Mouse (Mus musculus): ENCODE measurements at regions not wholly inside any gene's neighbourhood (a gene's known extent, or its start where the extent isn't known, plus 50 kb on each side); places are given as distances from the start of the nearest gene placed in this dataset.
A peak's percentile ranks its signal among the peaks of the same experiment; 100 is the strongest.

DNA sequence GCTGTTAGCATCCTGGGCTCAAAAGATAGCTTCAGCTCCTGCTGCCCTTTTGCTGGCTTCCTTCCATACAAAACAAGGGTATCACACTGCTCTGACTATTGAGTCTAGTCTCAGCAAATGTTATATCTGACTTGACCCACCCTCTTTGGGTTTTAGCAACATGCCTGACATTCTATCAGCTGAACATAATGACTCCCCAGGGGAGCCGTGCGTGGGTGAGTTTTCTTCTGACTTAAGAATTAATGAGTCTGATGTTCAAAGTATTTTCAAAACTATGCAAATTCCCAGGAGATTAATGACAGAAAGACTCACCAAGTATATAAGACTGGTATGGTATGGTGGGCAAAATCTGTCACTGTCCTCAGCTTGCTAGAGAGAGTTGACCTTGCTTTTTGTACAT lies 159.0 kb downstream of the Pmp22 start:
- no peak for DNase-seq

DNA sequence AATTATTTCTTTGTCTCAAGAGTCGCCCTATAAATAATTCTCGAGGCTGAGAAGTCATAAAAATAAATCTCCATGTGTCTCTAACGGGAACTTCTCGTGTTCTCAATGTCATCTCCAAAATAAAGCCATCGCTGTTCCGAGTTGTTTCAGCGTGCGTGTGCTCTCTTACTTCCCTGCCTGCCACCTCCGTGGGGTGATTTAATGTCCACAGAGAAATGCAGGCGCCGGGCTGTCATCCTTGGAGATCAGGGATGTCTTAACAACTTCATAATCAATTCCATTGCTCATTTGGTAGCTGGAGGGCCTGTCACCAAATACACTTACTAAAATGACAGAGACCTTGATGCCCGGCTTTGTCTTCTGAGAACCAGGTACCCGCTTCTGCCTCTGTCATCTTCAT lies 161.8 kb downstream of the Pmp22 start:
- no peak for DNase-seq

GRCm38 (mm10) chr11:63293485-63293884 lies 164.7 kb downstream of the Pmp22 start:
- DNase-seq, result no peak

DNA sequence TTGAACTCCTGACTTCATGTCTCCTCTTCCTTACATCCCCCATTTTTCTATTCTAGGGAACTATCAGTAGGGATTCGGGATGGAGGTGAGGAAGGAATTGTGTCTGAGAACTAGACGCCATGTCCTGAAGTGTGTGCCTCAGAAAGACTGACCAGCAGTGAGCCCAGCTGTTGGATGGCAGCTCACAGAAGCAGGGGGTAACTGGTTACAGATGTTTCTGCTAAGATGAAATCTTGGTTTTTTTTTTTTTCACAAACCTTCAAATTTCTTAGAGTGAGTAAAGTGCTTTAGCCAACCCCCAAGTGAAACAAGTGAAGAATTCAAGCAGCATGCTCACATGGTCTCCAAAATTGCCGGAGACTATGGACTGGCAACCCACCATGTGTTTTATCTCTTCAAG lies 165.7 kb downstream of the Pmp22 start:
- no peak for DNase-seq

- DNase-seq, result peak; percentile 25
Observed at GRCm38 (mm10) chr11:63296476-63296875, 167.7 kb downstream of the Pmp22 start.

- no peak for DNase-seq
Observed at GRCm38 (mm10) chr11:63299712-63300581, 171.2 kb downstream of the Pmp22 start.

DNA sequence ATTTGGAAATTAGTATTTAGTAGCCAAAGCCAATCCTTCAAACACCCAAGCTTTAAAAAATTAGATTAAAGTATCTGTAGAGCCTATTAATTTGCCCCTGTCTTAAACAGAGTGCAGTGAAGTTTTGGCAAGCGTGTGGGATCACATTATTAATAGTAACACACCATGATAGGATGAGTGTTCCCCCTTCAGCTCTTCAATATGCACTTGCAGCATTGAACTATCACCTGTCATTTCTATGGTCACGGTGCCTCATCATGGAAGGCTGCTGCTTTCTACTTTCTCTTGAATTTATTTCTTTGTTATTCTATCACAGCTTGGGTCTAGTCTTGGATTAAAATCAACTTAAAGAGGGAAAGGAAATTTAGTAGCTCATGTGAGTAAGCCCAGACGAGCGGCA lies 196.4 kb downstream of the Pmp22 start:
- DNase-seq, result no peak

DNA sequence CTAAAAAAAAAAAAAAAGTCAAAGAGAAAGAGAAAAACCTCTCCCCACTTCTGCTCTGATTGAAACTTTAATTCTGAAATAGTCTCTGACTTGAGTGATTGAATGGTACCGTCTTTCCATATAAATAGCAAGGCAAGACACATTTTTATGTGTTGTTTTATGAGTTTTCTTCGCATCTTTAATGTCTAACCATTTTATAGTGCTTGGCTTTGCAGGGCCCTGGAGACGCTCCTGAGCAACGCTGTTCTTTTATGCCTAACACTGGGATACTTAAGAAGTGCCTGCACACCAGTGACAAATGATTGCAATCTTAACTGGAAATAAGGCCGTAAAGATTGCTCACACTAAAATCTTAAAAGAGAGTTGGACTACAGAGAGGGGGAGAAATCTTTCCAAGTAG lies 198.1 kb downstream of the Pmp22 start:
- DNase-seq, result no peak

DNA sequence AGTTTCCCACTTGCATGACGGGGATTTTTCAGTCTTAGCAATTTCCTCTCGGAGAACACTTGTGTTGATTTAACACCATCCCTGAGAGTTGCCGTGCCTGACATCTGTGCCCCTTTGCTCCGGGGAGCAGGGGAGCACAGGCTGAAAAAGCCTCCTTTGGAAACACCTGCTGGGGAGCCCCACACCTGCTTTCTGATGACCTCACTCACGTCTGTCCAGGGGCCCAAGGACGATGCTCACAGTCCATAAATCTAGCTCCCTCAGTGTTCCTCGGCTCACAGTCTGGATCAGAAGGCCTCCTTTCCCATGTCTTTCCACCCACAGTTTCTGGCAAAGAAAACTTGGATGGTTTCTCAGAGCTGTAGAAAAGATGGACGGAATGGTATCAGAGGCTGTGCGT lies 208.7 kb downstream of the Pmp22 start:
- no peak for DNase-seq

- no peak for DNase-seq
Observed at GRCm38 (mm10) chr11:63338277-63338676, 209.5 kb downstream of the Pmp22 start.

- no peak for DNase-seq
Observed at GRCm38 (mm10) chr11:63345653-63346052, 216.9 kb downstream of the Pmp22 start.

- DNase-seq, result peak; percentile 32
Observed at GRCm38 (mm10) chr11:63350123-63350696, 221.4 kb downstream of the Pmp22 start.

GRCm38 (mm10) chr11:63351999-63352398 lies 223.2 kb downstream of the Pmp22 start:
- DNase-seq, result no peak

- DNase-seq, result no peak
Observed at GRCm38 (mm10) chr11:63352990-63353389, 224.2 kb downstream of the Pmp22 start.

DNA sequence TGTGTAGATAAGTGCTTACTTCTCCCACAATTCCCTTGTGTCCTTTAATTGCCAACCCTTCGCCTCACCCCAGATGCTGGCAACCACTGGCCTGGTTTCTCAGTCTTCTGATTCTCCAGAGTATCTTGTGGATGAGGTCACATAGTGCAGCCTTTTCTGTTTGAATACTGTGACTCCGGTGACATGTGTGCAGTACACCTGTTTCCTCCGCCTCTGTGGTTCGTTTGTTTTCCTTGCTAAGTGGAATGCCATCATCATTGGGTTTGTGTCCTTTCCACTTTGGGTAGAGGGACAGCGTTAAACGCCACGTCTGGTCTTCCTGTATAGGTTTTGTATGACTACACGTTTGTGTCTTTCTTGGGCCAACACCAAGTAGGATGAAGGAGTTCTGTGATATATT lies 224.9 kb downstream of the Pmp22 start:
- no peak for DNase-seq

- no peak for DNase-seq
Observed at GRCm38 (mm10) chr11:63357772-63358344, 229.1 kb downstream of the Pmp22 start.

GRCm38 (mm10) chr11:63367756-63368265 lies 239.0 kb downstream of the Pmp22 start:
- no peak for DNase-seq

DNA sequence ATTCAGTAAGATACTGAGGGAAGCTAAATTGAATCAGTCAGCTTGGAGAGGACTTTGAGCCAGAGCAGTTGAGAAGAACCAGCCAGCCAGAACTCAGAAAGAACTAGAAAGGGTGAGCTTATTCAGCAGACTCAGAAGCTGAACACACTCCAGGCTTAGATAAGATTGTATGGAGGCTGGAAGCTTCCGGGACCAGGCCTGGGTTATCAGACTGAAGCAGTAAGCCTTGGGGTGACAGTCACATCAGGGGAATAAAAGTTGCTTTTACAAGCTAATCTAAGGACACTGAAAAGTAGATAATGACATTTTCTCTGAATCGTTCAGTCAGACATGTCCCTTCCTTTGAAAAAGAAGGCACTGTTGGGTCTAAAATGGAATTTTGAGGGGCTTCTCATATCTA lies 240.7 kb downstream of the Pmp22 start:
- DNase-seq, result no peak

- no peak for DNase-seq
Observed at GRCm38 (mm10) chr11:63376311-63376710, 247.5 kb downstream of the Pmp22 start.

DNA sequence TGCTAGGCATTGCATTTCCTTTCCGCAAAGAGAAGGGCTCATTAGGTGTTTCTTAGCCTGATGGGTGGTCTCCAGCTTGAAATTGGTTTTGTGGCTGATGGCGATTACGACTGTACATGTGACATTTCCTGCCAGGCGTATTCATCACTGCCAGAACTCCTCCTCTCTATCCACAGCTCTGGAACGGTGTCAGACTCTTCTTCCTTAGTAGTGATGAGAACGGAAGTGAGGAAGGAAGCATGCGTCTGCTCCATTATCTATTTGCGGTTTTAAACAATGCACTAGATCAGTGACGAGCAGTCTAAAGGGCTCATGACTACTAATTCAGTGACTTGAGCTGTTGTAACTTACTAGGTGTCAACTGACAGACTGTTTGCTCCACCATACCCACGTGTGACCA lies 248.2 kb downstream of the Pmp22 start:
- DNase-seq, result no peak

GRCm38 (mm10) chr11:63388247-63388646 lies 259.5 kb downstream of the Pmp22 start:
- no peak for DNase-seq

DNA sequence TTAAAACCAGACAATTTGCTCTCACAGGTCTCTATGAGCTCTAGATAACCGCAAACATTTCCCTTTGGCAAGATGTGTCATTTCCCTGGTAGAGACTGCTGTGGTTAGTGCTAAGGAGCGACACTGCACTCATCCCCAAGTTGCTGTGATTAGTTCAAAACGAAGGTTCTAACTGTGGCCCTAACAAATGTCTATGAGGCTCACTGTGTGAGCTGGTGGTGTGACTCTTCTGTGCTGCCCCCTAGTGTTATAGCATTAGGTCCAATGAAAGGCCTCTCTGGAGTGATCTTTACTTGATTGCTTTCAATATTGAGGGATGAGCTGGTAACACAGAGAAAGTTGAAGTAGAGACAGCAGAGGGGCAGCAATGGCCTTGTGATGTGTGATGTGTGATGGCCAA lies 262.7 kb downstream of the Pmp22 start:
- no peak for DNase-seq

GRCm38 (mm10) chr11:63392378-63392777 lies 263.6 kb downstream of the Pmp22 start:
- DNase-seq, result peak; percentile 20
